Mouse (Mus musculus): ENCODE measurements around the gene Pkd1. TPM values are rescaled to one million over a fixed set of nuclear protein-coding genes. Genes with fewer than 3 reads are reported as not detected.

Gene Pkd1
- polyA plus RNA-seq, 1 experiment from 2014 or later: 24.7 TPM

Small RNAs within 50 kb of the gene (microRNA-seq; reads per million reads assigned to microRNA genes)
- 1.5 reads per million for gene Gm24589

Other genes starting within 250 kb of the Pkd1 start
- gene Abca17, start 198.8 kb upstream of the Pkd1 start, polyA plus RNA-seq (2016; fragmentation: Nextera tagmentation; extraction: Ambion mirVana): not detected in 2 replicates
- 2.8 and 3.6 TPM in 2 replicates for gene Abca3, start 197.9 kb upstream of the Pkd1 start, polyA plus RNA-seq (2016; fragmentation: Nextera tagmentation; extraction: Ambion mirVana)
- gene Rnps1, start 135.3 kb upstream of the Pkd1 start, polyA plus RNA-seq (2016; fragmentation: Nextera tagmentation; extraction: Ambion mirVana): 471 and 496 TPM in 2 replicates
- 87.9 and 104 TPM in 2 replicates for gene Eci1, start 123.2 kb upstream of the Pkd1 start, polyA plus RNA-seq (2016; fragmentation: Nextera tagmentation; extraction: Ambion mirVana)
- 1.7 and 2.7 TPM in 2 replicates for gene Dnase1l2, start 106.7 kb upstream of the Pkd1 start, polyA plus RNA-seq (2016; fragmentation: Nextera tagmentation; extraction: Ambion mirVana)
- gene E4f1, start 79.5 kb upstream of the Pkd1 start, polyA plus RNA-seq (2016; fragmentation: Nextera tagmentation; extraction: Ambion mirVana): 35.0 and 38.7 TPM in 2 replicates
- 68.8 and 76.1 TPM in 2 replicates for gene Pgp, start 79.4 kb upstream of the Pkd1 start, polyA plus RNA-seq (2016; fragmentation: Nextera tagmentation; extraction: Ambion mirVana)
- 0.24 TPM in 1 of 2 replicates, not detected in the other for gene Bricd5, start 76.0 kb upstream of the Pkd1 start, polyA plus RNA-seq (2016; fragmentation: Nextera tagmentation; extraction: Ambion mirVana)
- 31.6 and 42.2 TPM in 2 replicates for gene Mlst8, start 70.8 kb upstream of the Pkd1 start, polyA plus RNA-seq (2016; fragmentation: Nextera tagmentation; extraction: Ambion mirVana)
- gene Caskin1, start 61.2 kb upstream of the Pkd1 start, polyA plus RNA-seq (2016; fragmentation: Nextera tagmentation; extraction: Ambion mirVana): 1.4 and 3.6 TPM in 2 replicates
- 125 and 136 TPM in 2 replicates for gene Traf7, start 21.9 kb upstream of the Pkd1 start, polyA plus RNA-seq (2016; fragmentation: Nextera tagmentation; extraction: Ambion mirVana)
- 2.4 and 3.8 TPM in 2 replicates for gene Rab26, start 15.6 kb upstream of the Pkd1 start, polyA plus RNA-seq (2016; fragmentation: Nextera tagmentation; extraction: Ambion mirVana)
- gene Tsc2, start 82.8 kb downstream of the Pkd1 start, polyA plus RNA-seq (2016; fragmentation: Nextera tagmentation; extraction: Ambion mirVana): 63.2 and 79.5 TPM in 2 replicates
- gene Nthl1, start 82.8 kb downstream of the Pkd1 start, polyA plus RNA-seq (2016; fragmentation: Nextera tagmentation; extraction: Ambion mirVana): 27.5 and 31.2 TPM in 2 replicates
- gene Slc9a3r2, start 100.5 kb downstream of the Pkd1 start, polyA plus RNA-seq (2016; fragmentation: Nextera tagmentation; extraction: Ambion mirVana): 47.2 and 57.1 TPM in 2 replicates
- 0.88 and 1.1 TPM in 2 replicates for gene Npw, start 108.6 kb downstream of the Pkd1 start, polyA plus RNA-seq (2016; fragmentation: Nextera tagmentation; extraction: Ambion mirVana)
- 34.5 and 36.7 TPM in 2 replicates for gene Zfp598, start 119.9 kb downstream of the Pkd1 start, polyA plus RNA-seq (2016; fragmentation: Nextera tagmentation; extraction: Ambion mirVana)
- gene Syngr3, start 140.1 kb downstream of the Pkd1 start, polyA plus RNA-seq (2016; fragmentation: Nextera tagmentation; extraction: Ambion mirVana): 5.2 and 7.0 TPM in 2 replicates
- gene Gfer, start 146.3 kb downstream of the Pkd1 start, polyA plus RNA-seq (2016; fragmentation: Nextera tagmentation; extraction: Ambion mirVana): 52.9 and 61.2 TPM in 2 replicates
- 0.59 and 2.3 TPM in 2 replicates for gene Noxo1, start 146.4 kb downstream of the Pkd1 start, polyA plus RNA-seq (2016; fragmentation: Nextera tagmentation; extraction: Ambion mirVana)
- gene Tbl3, start 157.8 kb downstream of the Pkd1 start, polyA plus RNA-seq (2016; fragmentation: Nextera tagmentation; extraction: Ambion mirVana): 165 and 183 TPM in 2 replicates
- 0.21 and 0.38 TPM in 2 replicates for gene Rnf151, start 168.2 kb downstream of the Pkd1 start, polyA plus RNA-seq (2016; fragmentation: Nextera tagmentation; extraction: Ambion mirVana)
- 1,693 and 2,093 TPM in 2 replicates for gene Rps2, start 168.3 kb downstream of the Pkd1 start, polyA plus RNA-seq (2016; fragmentation: Nextera tagmentation; extraction: Ambion mirVana)
- 202 and 204 TPM in 2 replicates for gene Ndufb10, start 174.6 kb downstream of the Pkd1 start, polyA plus RNA-seq (2016; fragmentation: Nextera tagmentation; extraction: Ambion mirVana)
- gene Rpl3l, start 178.0 kb downstream of the Pkd1 start, polyA plus RNA-seq (2016; fragmentation: Nextera tagmentation; extraction: Ambion mirVana): 0.15 TPM in 1 of 2 replicates, not detected in the other
- gene Msrb1, start 186.8 kb downstream of the Pkd1 start, polyA plus RNA-seq (2016; fragmentation: Nextera tagmentation; extraction: Ambion mirVana): 19.9 and 23.6 TPM in 2 replicates
- gene Hs3st6, start 203.2 kb downstream of the Pkd1 start, polyA plus RNA-seq (2016; fragmentation: Nextera tagmentation; extraction: Ambion mirVana): 3.2 and 4.2 TPM in 2 replicates